Mouse (Mus musculus) liver, embryonic 11.5 days (tissue): ENCODE data around the gene Ddx58. TPM values are rescaled to one million over a fixed set of nuclear protein-coding genes. Genes with fewer than 3 reads are reported as not detected.

Source experiments
- ATAC-seq: fragments of 200-750 bp; cut with Nextera tagmentation; replicated peaks from 2 replicates; pipeline ENCODE4 v1.8.0; 2017; ENCODE audit warnings: moderate number of reproducible peaks, mild to moderate bottlenecking, moderate TSS enrichment, moderate library complexity; ENCODE audit not compliant: low FRiP score
- DNase-seq: peaks from one replicate; pipeline ENCODE4 v3.0.0-alpha.2; 2017; ENCODE audit warnings: low spot score
- H3K27ac ChIP-seq: fragments of 300-500 bp; sonication (generic); 2 replicates; pipeline ENCODE4 v1.5.1; 2014; ENCODE audit warnings: mild to moderate bottlenecking, low read depth, low read length, control low read depth
- H3K27me3 ChIP-seq: fragments of 300-500 bp; sonication (generic); replicated peaks from 2 replicates; pipeline ENCODE4 v1.6.1; 2014; ENCODE audit warnings: low read length, mixed read lengths; ENCODE audit not compliant: control insufficient read depth, insufficient read depth
- H3K36me3 ChIP-seq: fragments of 300-500 bp; sonication (generic); 2 replicates; pipeline ENCODE4 v1.6.1; 2014; ENCODE audit warnings: mild to moderate bottlenecking, low read length, moderate library complexity, mixed read lengths; ENCODE audit not compliant: control insufficient read depth, insufficient read depth
- H3K4me1 ChIP-seq: fragments of 300-500 bp; sonication (generic); replicated peaks from 2 replicates; pipeline ENCODE4 v1.6.1; 2014; ENCODE audit warnings: low read length, mixed read lengths; ENCODE audit not compliant: control insufficient read depth, insufficient read depth
- H3K4me2 ChIP-seq: fragments of 300-500 bp; sonication (generic); 2 replicates; pipeline ENCODE4 v1.6.1; 2014; ENCODE audit warnings: mild to moderate bottlenecking, control low read depth, moderate library complexity
- H3K4me3 ChIP-seq: fragments of 300-500 bp; sonication (generic); 2 replicates; pipeline ENCODE4 v1.5.1; 2014; ENCODE audit warnings: low read depth, low read length, control low read depth
- H3K9ac ChIP-seq: fragments of 300-500 bp; sonication (generic); 2 replicates; pipeline ENCODE4 v1.6.1; 2014; ENCODE audit warnings: low read depth, low read length, control low read depth
- H3K9me3 ChIP-seq: fragments of 300-500 bp; sonication (generic); 2 replicates; pipeline ENCODE4 v1.6.1; 2016; ENCODE audit warnings: low read length, inconsistent platforms, mixed read lengths; ENCODE audit not compliant: control insufficient read depth
- WGBS: fragments of 180-500 bp; shearing (Covaris S2); extraction: QIAGEN DNeasy Blood & Tissue Kit; methylation state at CpG from one replicate; pipeline ENCODE4 v1.1.7; 2014; 5-methylcytosine and 5-hydroxymethylcytosine counted together
- polyA plus RNA-seq: library from polyadenylated mRNA; unstranded; fragments of >200 nt; fragmentation: Nextera tagmentation; extraction: Ambion mirVana; gene quantifications from 2 replicates; pipeline ENCODE4 v1.2.1, GENCODE M21; 2014

The Ddx58 gene
- polyA plus RNA-seq, 1 experiment from 2014 or later = 2.9 TPM

- WGBS = 46% methylated on average over 5 of the region's 5 CpGs
- no peak overlapping the region for H3K27ac ChIP-seq
- DNase-seq = no peak
- H3K9ac ChIP-seq = peak overlapping the region; percentile 46; the same call in 1 of the 2 replicates
- H3K36me3 ChIP-seq = no peaks in the 10 kb centered on the region
- 0 out of 2 replicates have a peak, but pooled peaks have one; percentile 45 for ATAC-seq
- no peaks in the 10 kb centered on the region for H3K27me3 ChIP-seq
- H3K4me2 ChIP-seq = peak overlapping the region; percentile 93
- no peaks in the 10 kb centered on the region for H3K9me3 ChIP-seq
- H3K4me3 ChIP-seq = peak overlapping the region; percentile 63
- H3K4me1 ChIP-seq = peaks cover 7% of the 10 kb centered on the region
Observed at GRCm38 (mm10) chr4:40240272-40240744, 680 bp upstream of the Ddx58 start.

DNA sequence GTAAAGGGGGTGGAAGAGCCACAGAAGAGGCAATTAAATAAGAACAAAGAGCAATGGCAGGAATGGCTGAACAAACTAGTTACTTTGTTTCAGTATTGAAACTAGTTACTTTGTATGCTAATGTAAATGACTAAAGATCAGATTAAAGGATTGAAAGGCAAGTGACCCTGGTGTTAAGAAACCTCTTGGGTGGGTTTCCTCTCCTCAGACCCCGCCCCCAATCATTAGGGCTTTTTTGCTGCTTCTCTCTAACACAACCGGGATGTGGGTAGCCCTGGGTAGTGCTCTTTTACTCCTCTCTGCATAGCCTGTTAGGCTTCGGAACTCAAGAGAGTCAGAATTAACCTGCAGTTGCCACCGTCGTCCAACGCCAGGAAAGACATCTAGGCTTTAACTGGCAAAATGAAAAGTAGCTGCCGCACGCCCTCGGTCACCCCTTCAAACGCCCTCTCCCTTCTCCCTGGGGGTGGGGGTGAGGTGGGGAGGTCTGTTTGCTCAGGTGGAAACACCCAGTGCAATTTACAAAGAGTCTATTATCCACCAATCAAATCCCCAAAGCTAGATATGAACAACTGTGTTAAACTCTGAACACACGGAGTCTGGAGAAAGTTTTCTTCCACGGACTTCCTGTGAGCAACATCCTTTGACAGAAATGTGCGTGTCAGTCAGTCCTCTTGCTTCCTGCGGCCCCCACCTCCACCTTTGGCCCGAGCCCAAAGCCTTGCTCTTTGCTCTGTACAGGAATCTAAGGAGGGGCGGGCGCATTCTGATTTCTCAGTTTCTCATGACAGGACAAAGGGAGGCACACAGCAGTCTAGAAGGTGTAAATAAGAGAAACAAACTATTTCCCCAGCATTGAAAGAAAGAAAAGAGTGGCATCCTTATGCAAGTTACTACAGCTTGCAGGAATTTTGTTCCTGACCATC, 882 bp downstream of the Ddx58 start:
- peak; percentile 38 for DNase-seq
- peak overlapping the region; percentile 46; the same call in 1 of the 2 replicates for H3K9ac ChIP-seq

DNA sequence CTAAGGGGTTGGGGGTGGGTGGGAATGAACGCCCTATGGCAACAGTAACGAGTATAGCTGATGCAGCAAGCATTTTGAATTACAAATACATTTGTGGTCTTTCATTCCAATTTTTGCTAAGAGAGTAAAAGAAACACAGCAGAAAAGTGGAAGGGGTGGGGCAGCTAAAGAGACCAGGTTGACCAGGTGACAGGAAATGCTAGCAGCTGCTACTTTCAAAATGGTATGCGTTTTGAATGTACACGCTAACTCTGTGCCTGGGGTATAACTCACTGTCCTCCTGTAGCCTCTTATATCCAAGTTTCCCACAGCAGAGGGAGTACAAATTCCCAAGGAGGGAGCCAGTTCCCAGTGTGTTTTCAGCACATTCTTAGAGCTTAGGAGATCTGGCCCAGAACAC, 2.8 kb downstream of the Ddx58 start:
- Histone ChIP-seq H3K4me3 (no peak overlapping the region), H3K9me3 (no peaks in the 10 kb centered on the region), H3K4me2 (no peak overlapping the region), H3K27ac (no peak overlapping the region), H3K9ac (no peak overlapping the region), H3K36me3 (no peaks in the 10 kb centered on the region), H3K27me3 (no peaks in the 10 kb centered on the region), H3K4me1 (peaks cover 7% of the 10 kb centered on the region)
- 80% methylated on average over 4 of the region's 4 CpGs for WGBS
- DNase-seq = no peak
- no peak for ATAC-seq

More for the DNA sequence above, 882 bp downstream of the Ddx58 start:
- no peak overlapping the region for H3K27ac ChIP-seq
- ATAC-seq = 0 out of 2 replicates have a peak, but pooled peaks have one; percentile 34
- no peaks in the 10 kb centered on the region for H3K27me3 ChIP-seq
- H3K9me3 ChIP-seq = no peaks in the 10 kb centered on the region
- peak overlapping the region; percentile 63 for H3K4me3 ChIP-seq
- peak overlapping the region; percentile 93 for H3K4me2 ChIP-seq
- H3K4me1 ChIP-seq = peaks cover 7% of the 10 kb centered on the region
- H3K36me3 ChIP-seq = no peaks in the 10 kb centered on the region
- 4% methylated on average over 17 of the region's 17 CpGs for WGBS

- Histone ChIP-seq H3K4me3 (no peak overlapping the region), H3K27ac (no peak overlapping the region), H3K36me3 (no peaks in the 10 kb centered on the region), H3K27me3 (no peaks in the 10 kb centered on the region), H3K4me2 (no peak overlapping the region), H3K9me3 (no peaks in the 10 kb centered on the region), H3K9ac (no peak overlapping the region), H3K4me1 (peaks cover 4% of the 10 kb centered on the region)
- ATAC-seq = no peak
- 84% methylated on average over 6 of the region's 6 CpGs for WGBS
- DNase-seq = no peak
Observed at GRCm38 (mm10) chr4:40234256-40234655, 5.4 kb downstream of the Ddx58 start.

GRCm38 (mm10) chr4:40233062-40233664, 6.5 kb downstream of the Ddx58 start:
- Histone ChIP-seq H3K27me3 (no peaks in the 10 kb centered on the region), H3K9me3 (no peaks in the 10 kb centered on the region), H3K4me1 (no peaks in the 10 kb centered on the region), H3K4me2 (no peak overlapping the region), H3K27ac (no peak overlapping the region), H3K36me3 (no peaks in the 10 kb centered on the region), H3K4me3 (no peak overlapping the region), H3K9ac (no peak overlapping the region)
- DNase-seq (no peak), ATAC-seq (no peak)
- 76% methylated on average over 7 of the region's 7 CpGs for WGBS

DNA sequence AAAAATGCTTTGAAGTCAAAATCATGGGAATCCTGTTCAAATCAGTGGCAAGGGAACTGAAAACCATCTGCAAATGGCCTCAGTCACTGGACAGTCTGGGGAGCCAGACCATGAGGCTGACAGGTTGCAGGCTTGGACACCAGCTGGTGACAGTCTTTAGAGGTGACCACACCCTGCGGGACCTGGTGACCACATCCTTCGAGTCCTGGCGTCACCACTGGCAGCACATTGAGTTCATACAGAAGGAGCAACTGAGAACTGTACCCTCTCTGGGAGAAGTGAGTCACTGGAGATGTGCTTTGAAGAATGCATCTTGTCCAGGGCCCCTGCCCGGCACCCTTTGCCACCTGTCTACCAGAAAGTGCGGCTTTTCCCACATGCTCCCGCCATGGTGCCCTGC, 9.9 kb downstream of the Ddx58 start:
- no peaks in the 10 kb centered on the region for H3K36me3 ChIP-seq
- H3K4me1 ChIP-seq = no peaks in the 10 kb centered on the region
- no peak overlapping the region for H3K4me3 ChIP-seq
- H3K9me3 ChIP-seq = no peaks in the 10 kb centered on the region
- H3K4me2 ChIP-seq = no peak overlapping the region
- no peak overlapping the region for H3K27ac ChIP-seq
- DNase-seq = no peak
- 97% methylated on average over 6 of the region's 6 CpGs for WGBS
- no peaks in the 10 kb centered on the region for H3K27me3 ChIP-seq
- no peak overlapping the region for H3K9ac ChIP-seq
- ATAC-seq = no peak

- no peaks in the 10 kb centered on the region for H3K4me1 ChIP-seq
- no peaks in the 10 kb centered on the region for H3K36me3 ChIP-seq
- no peak overlapping the region for H3K4me2 ChIP-seq
- H3K27me3 ChIP-seq = no peaks in the 10 kb centered on the region; the same call in 1 of the 2 replicates
- DNase-seq (no peak), ATAC-seq (no peak)
- H3K4me3 ChIP-seq = no peak overlapping the region
- no peaks in the 10 kb centered on the region for H3K9me3 ChIP-seq
- no peak overlapping the region for H3K9ac ChIP-seq
- WGBS = 82% methylated on average over 7 of the region's 7 CpGs
- no peak overlapping the region for H3K27ac ChIP-seq
Observed at GRCm38 (mm10) chr4:40227886-40228285, 11.7 kb downstream of the Ddx58 start.

GRCm38 (mm10) chr4:40227131-40227530, 12.5 kb downstream of the Ddx58 start:
- Histone ChIP-seq H3K9ac (no peak overlapping the region), H3K4me1 (no peaks in the 10 kb centered on the region), H3K27ac (no peak overlapping the region), H3K36me3 (no peaks in the 10 kb centered on the region), H3K4me3 (no peak overlapping the region), H3K9me3 (no peaks in the 10 kb centered on the region), H3K4me2 (no peak overlapping the region), H3K27me3 (peaks cover under 1% of the 10 kb centered on the region; the same call in 1 of the 2 replicates)
- WGBS = 82% methylated on average over 11 of the region's 11 CpGs
- ATAC-seq = no peak
- no peak for DNase-seq
